Mouse (Mus musculus) myocyte (in vitro differentiated cells): Measurements from ENCODE around the gene Rnf185.

ENCODE experiments used
- E2F4 ChIP-seq: IDR thresholded peaks from one replicate; pipeline ENCODE4 v1.6.1; 2011; ENCODE audit warnings: mild to moderate bottlenecking, control low read depth, moderate library complexity; ENCODE audit not compliant: insufficient read depth
- MAX ChIP-seq: IDR thresholded peaks from one replicate; pipeline ENCODE4 v1.6.1; 2011; ENCODE audit warnings: low read depth, mild to moderate bottlenecking, control low read depth
- MYOG ChIP-seq, 3 experiments: IDR thresholded peaks; one replicate each; pipeline ENCODE4 v1.6.1; 2011; ENCODE audit warnings: control low read depth in 2 of 3, low read depth in 2 of 3, mild to moderate bottlenecking in 2 of 3; ENCODE audit not compliant: insufficient read length in 2 of 3, control insufficient read depth in 1 of 3, insufficient read depth in 1 of 3
- POLR2A ChIP-seq: IDR thresholded peaks from one replicate; pipeline ENCODE4 v1.6.1; 2011; ENCODE audit warnings: low read depth, mild to moderate bottlenecking, control low read depth, moderate library complexity; ENCODE audit not compliant: insufficient read length
- SRF ChIP-seq: IDR thresholded peaks from one replicate; pipeline ENCODE4 v1.6.1; 2011; ENCODE audit warnings: low read depth; ENCODE audit not compliant: control insufficient read depth, insufficient read length

DNA sequence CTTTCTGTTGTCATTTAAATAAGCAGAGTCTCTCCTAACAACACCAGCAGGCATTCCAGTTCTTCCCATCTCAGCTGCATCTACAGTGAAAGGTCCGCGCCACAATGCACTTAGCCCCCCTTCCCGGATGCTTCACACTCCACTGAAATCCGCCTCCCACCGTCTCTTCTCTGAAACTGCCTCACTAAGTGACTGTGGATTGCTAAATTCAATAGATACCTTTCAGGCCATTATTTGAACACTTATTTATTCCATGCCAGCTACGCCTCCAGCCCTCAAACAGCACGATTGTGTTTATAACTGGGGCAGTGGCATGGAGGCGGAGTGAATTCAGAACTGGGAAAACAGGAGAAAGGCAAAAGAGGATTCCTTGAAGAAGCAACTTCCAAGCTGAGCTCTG is 55.6 kb downstream of the Rnf185 start:
- TF ChIP-seq E2F4 (no peak), SRF (no peak), MAX (no peak), POLR2A (no peak), MYOG (IDR thresholded peaks at IDR 0.05; ENCODE audit: control insufficient read depth in 1 of 3, insufficient read depth in 1 of 3, insufficient read length in 2 of 3, low read depth in 2 of 3) (no peak)
